Mouse (Mus musculus): ENCODE measurements around the gene Atp6v0b. TPM values are rescaled to one million over a fixed set of nuclear protein-coding genes. Genes with fewer than 3 reads are reported as not detected.

Atp6v0b gene
- 158 and 159 TPM in 2 replicates for polyA plus RNA-seq (2015; fragmentation: Nextera tagmentation; extraction: Ambion mirVana)

- Histone ChIP-seq H3K4me2 (peak within 1 kb of the TSS; percentile 88), H3K9ac (peak within 1 kb of the TSS; percentile 97), H3K27ac (peak within 1 kb of the TSS; percentile 89), H3K4me3 (replicated peaks) (peak within 1 kb of the TSS; percentile 91), H3K36me3 (peaks cover 44% of the 10 kb centered on the region), H3K4me1 (replicated peaks) (peaks cover 63% of the 10 kb centered on the region), H3K27me3 (peaks cover 24% of the 10 kb centered on the region), H3K9me3 (replicated peaks) (no peaks in the 10 kb centered on the region)
- peak; percentile 91 for DNase-seq
- WGBS (ENCODE audit: insufficient replicate concordance) = under 1% methylated on average over 37 of the region's 37 CpGs
- peak; percentile 87 for ATAC-seq (ENCODE audit: low read depth)
Observed at GRCm38 (mm10) chr4:117887133-117887532, at the start of gene Atp6v0b. Atp6v0b (minus strand) TSS chr4:117887333.

DNA sequence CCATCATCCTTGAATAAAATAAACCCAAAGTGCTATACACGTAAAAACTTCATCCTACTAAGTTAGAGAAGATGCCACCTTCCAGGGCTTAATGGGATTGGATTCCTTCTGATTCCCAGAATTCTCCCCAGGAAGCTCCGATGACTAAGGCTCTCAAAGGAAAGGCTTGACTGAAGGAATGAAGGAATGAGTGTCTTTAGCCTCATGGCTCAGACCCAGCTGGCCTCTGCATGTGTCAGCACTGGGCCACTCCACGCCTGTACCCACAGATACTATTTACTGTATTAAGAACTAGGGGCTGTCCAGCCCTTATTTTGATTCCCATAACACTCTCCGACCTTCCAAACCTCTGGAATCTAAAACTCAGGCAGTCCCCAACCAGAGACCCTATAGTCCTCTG, 46.9 kb upstream of the Atp6v0b start:
- Histone ChIP-seq H3K36me3 (no peaks in the 10 kb centered on the region), H3K4me2 (no peak overlapping the region), H3K4me1 (replicated peaks) (peaks cover 14% of the 10 kb centered on the region), H3K27me3 (peaks cover 31% of the 10 kb centered on the region), H3K9me3 (replicated peaks) (peaks cover 3% of the 10 kb centered on the region; the same call in 1 of the 2 replicates), H3K4me3 (replicated peaks) (no peak overlapping the region), H3K9ac (no peak overlapping the region), H3K27ac (no peak overlapping the region)
- ATAC-seq (ENCODE audit: low read depth) (no peak), DNase-seq (no peak)
- WGBS (ENCODE audit: insufficient replicate concordance) = 69% methylated on average over 4 of the region's 4 CpGs

DNA sequence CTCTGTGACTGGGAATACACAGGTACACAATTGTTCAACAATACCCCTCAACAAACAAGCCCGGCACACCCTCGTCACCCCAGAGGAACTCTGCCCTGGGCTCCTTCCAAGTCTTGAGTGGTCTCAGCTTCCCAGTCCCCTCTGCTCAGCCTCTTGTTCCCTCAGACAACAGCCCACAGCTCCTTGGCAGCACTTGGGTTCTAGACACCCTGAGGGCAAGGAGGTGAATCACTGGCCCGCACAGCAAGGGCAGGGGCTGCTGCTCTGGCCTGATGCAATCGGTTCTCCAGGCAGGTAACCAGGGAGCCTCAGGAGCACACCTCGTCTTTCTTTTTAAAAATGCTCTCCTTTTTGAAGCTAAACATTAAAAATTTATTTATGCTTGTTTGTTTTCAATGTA, 46.1 kb upstream of the Atp6v0b start:
- Histone ChIP-seq H3K36me3 (no peaks in the 10 kb centered on the region), H3K4me1 (replicated peaks) (peaks cover 22% of the 10 kb centered on the region), H3K4me2 (no peak overlapping the region), H3K27me3 (peaks cover 37% of the 10 kb centered on the region), H3K4me3 (replicated peaks) (no peak overlapping the region), H3K9me3 (replicated peaks) (peaks cover 3% of the 10 kb centered on the region; the same call in 1 of the 2 replicates), H3K27ac (no peak overlapping the region), H3K9ac (no peak overlapping the region)
- 67% methylated on average over 5 of the region's 5 CpGs for WGBS (ENCODE audit: insufficient replicate concordance)
- DNase-seq (no peak), ATAC-seq (ENCODE audit: low read depth) (no peak)

DNA sequence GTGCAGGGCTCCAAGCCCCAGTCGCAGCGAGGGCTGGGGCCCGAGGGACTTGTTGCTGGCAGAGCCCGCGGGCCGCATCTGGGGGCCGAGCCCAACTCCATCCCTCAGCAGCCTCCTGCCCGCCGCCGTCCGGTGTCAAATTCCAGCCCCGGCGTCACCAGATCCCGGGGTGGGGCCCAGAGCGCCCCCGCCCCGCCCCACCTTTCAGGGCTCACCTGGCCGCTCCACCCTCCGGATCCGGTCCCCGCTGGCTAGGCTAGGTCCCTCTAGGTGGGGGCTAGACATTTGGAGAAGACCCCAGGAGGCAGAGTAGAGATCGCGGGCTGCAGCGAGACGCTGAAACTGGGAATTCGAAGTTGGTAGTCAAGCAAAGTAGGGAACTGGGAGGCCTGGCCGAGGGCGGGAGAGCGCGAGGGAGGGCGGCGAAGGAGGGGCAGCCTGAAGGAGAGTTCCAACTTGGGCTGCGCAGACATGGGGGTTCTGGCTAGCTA, 42.3 kb upstream of the Atp6v0b start, which contains the start of gene Artn:
Artn (minus strand) TSS at position 373 of the 491 bp plus-strand sequence.
- ATAC-seq (ENCODE audit: low read depth) (peak; percentile 4; the same call in 1 of the 2 replicates), DNase-seq (peak; percentile 24)
- Histone ChIP-seq H3K27ac (peak within 1 kb of the TSS; percentile 83), H3K4me1 (replicated peaks) (peaks cover 48% of the 10 kb centered on the region), H3K9me3 (replicated peaks) (peaks cover 3% of the 10 kb centered on the region; the same call in 1 of the 2 replicates), H3K27me3 (peaks cover 74% of the 10 kb centered on the region), H3K9ac (peak within 1 kb of the TSS; percentile 77), H3K4me3 (replicated peaks) (peak within 1 kb of the TSS; percentile 63), H3K4me2 (peak within 1 kb of the TSS; percentile 71), H3K36me3 (no peaks in the 10 kb centered on the region)
- 1% methylated on average over 33 of the region's 33 CpGs for WGBS (ENCODE audit: insufficient replicate concordance)

GRCm38 (mm10) chr4:117928699-117929241, 41.6 kb upstream of the Atp6v0b start:
- Histone ChIP-seq H3K27ac (peak overlapping the region; percentile 83), H3K4me2 (peak overlapping the region; percentile 71), H3K4me1 (replicated peaks) (peaks cover 55% of the 10 kb centered on the region), H3K9ac (peak overlapping the region; percentile 77), H3K9me3 (replicated peaks) (peaks cover 3% of the 10 kb centered on the region; the same call in 1 of the 2 replicates), H3K4me3 (replicated peaks) (peak overlapping the region; percentile 63), H3K36me3 (no peaks in the 10 kb centered on the region), H3K27me3 (peaks cover 81% of the 10 kb centered on the region)
- WGBS (ENCODE audit: insufficient replicate concordance) = 1% methylated on average over 13 of the region's 13 CpGs
- ATAC-seq (ENCODE audit: low read depth) (peak; percentile 95), DNase-seq (peak; percentile 87)

DNA sequence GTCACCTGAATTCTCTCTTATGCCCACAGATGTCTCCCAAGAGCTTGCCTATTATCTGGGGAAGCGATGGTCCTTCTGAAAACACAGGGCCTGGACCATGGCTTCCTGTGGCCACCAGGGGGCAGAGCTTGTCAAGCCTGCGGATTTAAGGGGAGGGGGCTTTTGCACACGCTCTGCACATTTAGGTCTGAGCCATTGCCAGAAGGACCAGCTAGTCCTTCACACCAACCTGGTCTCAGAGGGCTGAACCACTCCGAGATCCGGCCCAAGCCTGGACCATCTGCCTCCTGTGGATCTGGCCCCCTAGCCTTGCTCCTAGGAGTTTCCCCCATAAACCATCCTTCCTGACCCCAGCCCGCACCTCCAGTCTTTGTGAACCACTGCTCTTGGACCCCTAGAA, 41.1 kb upstream of the Atp6v0b start:
- peaks cover 3% of the 10 kb centered on the region; the same call in 1 of the 2 replicates for H3K9me3 ChIP-seq (replicated peaks)
- ATAC-seq (ENCODE audit: low read depth) = peak; percentile 33
- no peak for DNase-seq
- H3K27ac ChIP-seq = peak overlapping the region; percentile 77
- 13% methylated on average over 6 of the region's 6 CpGs for WGBS (ENCODE audit: insufficient replicate concordance)
- peak overlapping the region; percentile 63 for H3K4me3 ChIP-seq (replicated peaks)
- peaks cover 86% of the 10 kb centered on the region for H3K27me3 ChIP-seq
- no peaks in the 10 kb centered on the region for H3K36me3 ChIP-seq
- peak overlapping the region; percentile 71 for H3K4me2 ChIP-seq
- peaks cover 55% of the 10 kb centered on the region for H3K4me1 ChIP-seq (replicated peaks)
- H3K9ac ChIP-seq = peak overlapping the region; percentile 67

DNA sequence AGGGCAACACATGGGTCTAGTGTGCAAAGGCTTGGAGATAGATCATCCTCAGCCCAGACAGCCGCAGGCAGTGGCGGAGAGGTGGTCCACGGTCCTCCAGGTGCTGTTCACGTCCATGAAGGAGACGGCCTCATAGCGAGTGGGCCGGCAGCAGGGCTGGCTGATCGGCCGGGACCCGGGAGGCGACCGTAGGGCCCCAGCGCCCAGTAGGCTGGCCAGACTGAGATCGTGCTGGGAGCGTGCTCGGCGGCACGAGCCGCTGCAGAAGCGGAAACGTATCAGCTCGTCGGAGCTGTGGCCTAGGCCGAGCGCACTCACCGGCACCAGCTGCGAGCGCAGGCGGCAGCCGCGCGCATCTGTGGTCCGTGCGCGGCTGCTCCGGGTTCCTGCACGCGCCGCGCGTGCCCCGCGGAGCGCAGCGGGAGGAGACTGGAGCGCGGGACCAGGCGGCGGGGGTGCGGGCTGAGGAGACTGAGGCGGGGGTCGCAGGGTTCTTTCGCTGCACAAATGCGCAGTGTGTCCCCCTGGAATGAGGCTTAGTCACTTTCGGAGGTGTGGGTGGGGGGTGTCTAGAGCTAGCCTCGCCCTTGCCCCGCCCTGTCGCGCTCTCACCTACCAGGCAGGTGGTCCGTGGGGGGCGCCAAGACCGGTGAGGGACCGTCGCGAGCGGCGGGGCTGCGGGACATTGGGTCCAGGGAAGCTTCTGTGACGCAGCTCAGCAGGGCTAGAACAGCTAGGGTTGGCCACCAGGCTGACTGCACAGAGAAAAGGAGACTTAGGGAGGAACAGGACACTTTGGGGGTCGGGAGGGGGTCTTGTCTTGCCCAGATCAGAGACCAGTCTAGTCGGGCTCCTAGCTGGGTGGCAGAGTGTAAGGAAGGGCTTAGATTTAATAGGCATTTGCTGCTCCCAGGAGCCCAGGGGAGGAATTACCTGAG, 39.7 kb upstream of the Atp6v0b start:
- peaks cover 3% of the 10 kb centered on the region; the same call in 1 of the 2 replicates for H3K9me3 ChIP-seq (replicated peaks)
- H3K4me3 ChIP-seq (replicated peaks) = peak overlapping the region; percentile 63
- WGBS (ENCODE audit: insufficient replicate concordance) = 2% methylated on average over 71 of the region's 71 CpGs
- ATAC-seq (ENCODE audit: low read depth) = no peak
- H3K4me2 ChIP-seq = peak overlapping the region; percentile 71
- H3K36me3 ChIP-seq = no peaks in the 10 kb centered on the region
- peak overlapping the region; percentile 67 for H3K9ac ChIP-seq
- no peak overlapping the region for H3K27ac ChIP-seq
- peaks cover 96% of the 10 kb centered on the region for H3K27me3 ChIP-seq
- H3K4me1 ChIP-seq (replicated peaks) = peaks cover 55% of the 10 kb centered on the region
- DNase-seq = no peak

GRCm38 (mm10) chr4:117924916-117925315, 37.8 kb upstream of the Atp6v0b start:
- no peak for ATAC-seq (ENCODE audit: low read depth)
- H3K4me2 ChIP-seq = no peak overlapping the region
- no peak overlapping the region for H3K9ac ChIP-seq
- H3K4me3 ChIP-seq (replicated peaks) = no peak overlapping the region
- H3K36me3 ChIP-seq = no peaks in the 10 kb centered on the region
- DNase-seq = no peak
- H3K27ac ChIP-seq = no peak overlapping the region
- WGBS (ENCODE audit: insufficient replicate concordance) = 49% methylated on average over 5 of the region's 6 CpGs
- peaks cover 51% of the 10 kb centered on the region for H3K4me1 ChIP-seq (replicated peaks)
- H3K27me3 ChIP-seq = peaks cover 84% of the 10 kb centered on the region
- H3K9me3 ChIP-seq (replicated peaks) = no peaks in the 10 kb centered on the region

DNA sequence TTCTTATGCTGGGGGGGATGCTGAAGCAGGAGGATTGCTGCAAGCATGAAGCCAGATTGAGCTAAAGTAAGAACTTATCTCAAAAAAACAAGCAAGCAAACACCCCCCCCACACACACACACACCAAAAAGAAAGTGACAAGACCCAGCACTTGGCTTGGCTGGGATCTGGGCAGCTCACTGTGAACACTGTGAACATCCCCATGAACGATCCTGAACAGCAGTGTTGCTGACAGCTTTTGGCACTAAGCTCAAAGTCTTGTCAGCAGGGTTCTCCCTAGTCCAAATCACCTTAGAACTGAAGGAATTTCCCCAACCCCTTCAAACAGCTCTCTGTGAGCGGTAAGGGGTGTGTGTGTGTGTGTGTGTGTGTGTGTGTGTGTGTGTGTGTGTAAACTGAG, 36.3 kb upstream of the Atp6v0b start:
- DNase-seq (no peak), ATAC-seq (ENCODE audit: low read depth) (no peak)
- no peaks in the 10 kb centered on the region for H3K36me3 ChIP-seq
- H3K4me3 ChIP-seq (replicated peaks) = no peak overlapping the region
- 68% methylated on average over 2 of the region's 2 CpGs for WGBS (ENCODE audit: insufficient replicate concordance)
- no peak overlapping the region for H3K4me2 ChIP-seq
- no peak overlapping the region for H3K27ac ChIP-seq
- H3K4me1 ChIP-seq (replicated peaks) = peaks cover 42% of the 10 kb centered on the region
- H3K9me3 ChIP-seq (replicated peaks) = no peaks in the 10 kb centered on the region
- H3K27me3 ChIP-seq = peaks cover 72% of the 10 kb centered on the region
- no peak overlapping the region for H3K9ac ChIP-seq

DNA sequence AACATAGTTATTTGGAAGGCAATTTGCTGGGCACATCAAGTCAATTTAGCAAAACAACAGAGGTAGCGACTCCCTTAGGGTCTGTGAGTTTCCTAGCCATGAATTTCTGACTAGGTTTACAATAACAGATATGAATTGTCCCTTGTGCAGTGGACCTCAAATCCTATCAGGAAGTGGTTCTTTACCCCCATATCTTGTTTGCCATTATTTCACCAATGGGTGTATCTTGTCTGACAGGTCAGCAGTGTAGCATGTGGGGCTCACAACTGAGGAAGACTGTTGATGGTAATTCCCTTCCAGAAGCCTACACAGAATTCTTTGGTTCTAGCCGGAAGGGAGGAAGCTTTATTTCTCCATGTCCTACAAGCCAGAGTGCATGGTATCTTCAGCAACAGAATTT, 34.2 kb upstream of the Atp6v0b start:
- H3K9ac ChIP-seq = no peak overlapping the region
- no peak overlapping the region for H3K27ac ChIP-seq
- ATAC-seq (ENCODE audit: low read depth) (no peak), DNase-seq (no peak)
- H3K4me1 ChIP-seq (replicated peaks) = peaks cover 42% of the 10 kb centered on the region
- H3K27me3 ChIP-seq = peaks cover 51% of the 10 kb centered on the region
- no peaks in the 10 kb centered on the region for H3K9me3 ChIP-seq (replicated peaks)
- whole genome bisulfite sequencing (ENCODE audit: insufficient replicate concordance) = 67% methylated on average over 2 of the region's 2 CpGs
- H3K36me3 ChIP-seq = no peaks in the 10 kb centered on the region
- no peak overlapping the region for H3K4me3 ChIP-seq (replicated peaks)
- no peak overlapping the region for H3K4me2 ChIP-seq

GRCm38 (mm10) chr4:117918762-117919161, 31.6 kb upstream of the Atp6v0b start:
- Histone ChIP-seq H3K27ac (no peak overlapping the region), H3K4me3 (replicated peaks) (no peak overlapping the region), H3K9me3 (replicated peaks) (no peaks in the 10 kb centered on the region), H3K4me2 (no peak overlapping the region), H3K4me1 (replicated peaks) (peaks cover 44% of the 10 kb centered on the region), H3K9ac (no peak overlapping the region), H3K27me3 (peaks cover 26% of the 10 kb centered on the region), H3K36me3 (no peaks in the 10 kb centered on the region)
- WGBS (ENCODE audit: insufficient replicate concordance) = 49% methylated on average over 5 of the region's 5 CpGs
- ATAC-seq (ENCODE audit: low read depth) (no peak), DNase-seq (no peak)
